Mouse (Mus musculus) cerebellum, postnatal 36 days (tissue): Measurements from ENCODE around the gene Traf3ip3.

Experiments used
- DNase-seq, 2 experiments: peaks; one replicate each; pipeline ENCODE4 v3.0.0; 2021 to 2022; ENCODE audit warnings: mixed read lengths in 2 of 2

Traf3ip3 gene

GRCm38 (mm10) chr1:193159163-193159562 is 42.3 kb downstream of the Traf3ip3 start:
- no peak for DNase-seq

GRCm38 (mm10) chr1:193157111-193157492 is 44.4 kb downstream of the Traf3ip3 start:
- DNase-seq: no peak

GRCm38 (mm10) chr1:193156316-193157110 is 45.0 kb downstream of the Traf3ip3 start:
- no peak for DNase-seq

GRCm38 (mm10) chr1:193153561-193153960 is 47.9 kb downstream of the Traf3ip3 start:
- no peak for DNase-seq

GRCm38 (mm10) chr1:193152872-193153271 is 48.6 kb downstream of the Traf3ip3 start, which contains the start of gene Irf6:
Irf6 (plus strand) TSS chr1:193153111.
- DNase-seq: no peak

GRCm38 (mm10) chr1:193151134-193151533 is 50.4 kb downstream of the Traf3ip3 start:
- DNase-seq: no peak

- DNase-seq: no peak
These were observed 52.3 kb downstream of the Traf3ip3 start for GRCm38 (mm10) chr1:193149231-193149630.

- no peak for DNase-seq
These were observed 55.1 kb downstream of the Traf3ip3 start for GRCm38 (mm10) chr1:193146416-193146815.

- DNase-seq: no peak
These were observed 56.4 kb downstream of the Traf3ip3 start for GRCm38 (mm10) chr1:193145101-193145500.

- no peak for DNase-seq
These were observed 57.0 kb downstream of the Traf3ip3 start for GRCm38 (mm10) chr1:193144516-193144915.

- no peak for DNase-seq
These were observed 58.9 kb downstream of the Traf3ip3 start for GRCm38 (mm10) chr1:193142517-193143062.

GRCm38 (mm10) chr1:193141118-193141517 is 60.4 kb downstream of the Traf3ip3 start:
- DNase-seq: no peak

GRCm38 (mm10) chr1:193138669-193139068 is 62.8 kb downstream of the Traf3ip3 start:
- DNase-seq: no peak

- DNase-seq: no peak
These were observed 63.4 kb downstream of the Traf3ip3 start for GRCm38 (mm10) chr1:193138087-193138486.

- no peak for DNase-seq
These were observed 67.8 kb downstream of the Traf3ip3 start for GRCm38 (mm10) chr1:193133726-193134125.

GRCm38 (mm10) chr1:193132385-193132784 is 69.1 kb downstream of the Traf3ip3 start:
- DNase-seq: no peak

GRCm38 (mm10) chr1:193131311-193131948 is 70.1 kb downstream of the Traf3ip3 start:
- no peak for DNase-seq

GRCm38 (mm10) chr1:193130839-193131238 is 70.7 kb downstream of the Traf3ip3 start:
- DNase-seq: no peak

GRCm38 (mm10) chr1:193130456-193130825 is 71.1 kb downstream of the Traf3ip3 start:
- DNase-seq: no peak

- peak; percentile 98 for DNase-seq
These were observed 71.6 kb downstream of the Traf3ip3 start, which contains the start of gene Diexf for GRCm38 (mm10) chr1:193129786-193130455. Diexf (minus strand) TSS chr1:193130272.

- no peak for DNase-seq
These were observed 72.2 kb downstream of the Traf3ip3 start for GRCm38 (mm10) chr1:193129321-193129720.

GRCm38 (mm10) chr1:193128055-193128454 is 73.4 kb downstream of the Traf3ip3 start:
- DNase-seq: no peak

- DNase-seq: no peak
These were observed 75.7 kb downstream of the Traf3ip3 start for GRCm38 (mm10) chr1:193125835-193126234.
